Mouse (Mus musculus) forebrain, embryonic 12.5 days (tissue): Measurements from ENCODE around the gene Mapkapk3. TPM values are rescaled to one million over a fixed set of nuclear protein-coding genes. Genes with fewer than 3 reads are reported as not detected.
"Not testable (repeated sequence)": the region's sequence is repeated elsewhere in the genome, so short reads cannot be mapped to it uniquely, and the experiment has no call there.

ENCODE experiments used
- ATAC-seq: fragments of 200-750 bp; cut with Nextera tagmentation; 2 replicates; pipeline ENCODE4 v1.8.0; 2017; ENCODE audit warnings: moderate TSS enrichment; ENCODE audit not compliant: low FRiP score
- H3K27ac ChIP-seq: fragments of 300-500 bp; sonication (generic); 2 replicates; pipeline ENCODE4 v1.5.1; 2016; ENCODE audit warnings: mild to moderate bottlenecking
- H3K27me3 ChIP-seq: fragments of 300-500 bp; sonication (generic); 2 replicates; pipeline ENCODE4 v1.6.1; 2016; ENCODE audit warnings: mild to moderate bottlenecking
- H3K36me3 ChIP-seq: fragments of 300-500 bp; sonication (generic); replicated peaks from 2 replicates; pipeline ENCODE4 v1.6.1; 2016; ENCODE audit warnings: mild to moderate bottlenecking
- H3K4me1 ChIP-seq: fragments of 300-500 bp; sonication (generic); 2 replicates; pipeline ENCODE4 v1.6.1; 2016
- H3K4me2 ChIP-seq: fragments of 300-500 bp; sonication (generic); 2 replicates; pipeline ENCODE4 v1.6.1; 2016; ENCODE audit warnings: mild to moderate bottlenecking, moderate library complexity
- H3K4me3 ChIP-seq: fragments of 300-500 bp; sonication (generic); replicated peaks from 2 replicates; pipeline ENCODE4 v1.5.1; 2016; ENCODE audit warnings: mild to moderate bottlenecking
- H3K9ac ChIP-seq: fragments of 300-500 bp; sonication (generic); 2 replicates; pipeline ENCODE4 v1.6.1; 2016; ENCODE audit warnings: mild to moderate bottlenecking
- H3K9me3 ChIP-seq: fragments of 300-500 bp; sonication (generic); 2 replicates; pipeline ENCODE4 v1.6.1; 2016
- WGBS: fragments of 180-500 bp; shearing (Covaris S2); methylation state at CpG from one replicate; pipeline ENCODE4 v1.1.7; 2016; 5-methylcytosine and 5-hydroxymethylcytosine counted together
- polyA plus RNA-seq: library from polyadenylated mRNA; unstranded; fragments of >200 nt; fragmentation: Nextera tagmentation; extraction: Ambion mirVana; gene quantifications from 2 replicates; pipeline ENCODE4 v1.2.1, GENCODE M21; 2016

The Mapkapk3 gene
- polyA plus RNA-seq, 1 experiment from 2014 or later: 3.7 TPM

- peaks cover 7% of the 10 kb centered on the region for H3K36me3 ChIP-seq
- H3K4me2 ChIP-seq: no peak overlapping the region
- H3K27me3 ChIP-seq: no peaks in the 10 kb centered on the region
- no peak for ATAC-seq
- WGBS: 83% methylated on average over 6 of the region's 6 CpGs
- no peak overlapping the region for H3K27ac ChIP-seq
- H3K4me3 ChIP-seq: no peak overlapping the region
- no peak overlapping the region for H3K9ac ChIP-seq
- H3K9me3 ChIP-seq: no peaks in the 10 kb centered on the region
- H3K4me1 ChIP-seq: no peaks in the 10 kb centered on the region
These were observed 33.9 kb upstream of the Mapkapk3 start for GRCm38 (mm10) chr9:107323558-107323957.

GRCm38 (mm10) chr9:107322461-107323050, 32.9 kb upstream of the Mapkapk3 start:
- Histone ChIP-seq H3K36me3 (peaks cover 2% of the 10 kb centered on the region; the same call in 1 of the 2 replicates), H3K27me3 (no peaks in the 10 kb centered on the region), H3K27ac (no peak overlapping the region), H3K9me3 (no peaks in the 10 kb centered on the region), H3K4me2 (no peak overlapping the region), H3K9ac (no peak overlapping the region), H3K4me3 (no peak overlapping the region), H3K4me1 (no peaks in the 10 kb centered on the region)
- no peak for ATAC-seq
- 86% methylated on average over 8 of the region's 8 CpGs for WGBS

GRCm38 (mm10) chr9:107315791-107316190, 26.1 kb upstream of the Mapkapk3 start:
- Histone ChIP-seq H3K9me3 (no peaks in the 10 kb centered on the region), H3K4me2 (no peak overlapping the region), H3K4me3 (no peak overlapping the region), H3K36me3 (no peaks in the 10 kb centered on the region), H3K27ac (no peak overlapping the region), H3K27me3 (no peaks in the 10 kb centered on the region), H3K4me1 (no peaks in the 10 kb centered on the region), H3K9ac (no peak overlapping the region)
- ATAC-seq: no peak
- WGBS: 79% methylated on average over 2 of the region's 2 CpGs

GRCm38 (mm10) chr9:107313926-107314325, 24.2 kb upstream of the Mapkapk3 start:
- H3K27ac ChIP-seq: no peak overlapping the region
- no peaks in the 10 kb centered on the region for H3K36me3 ChIP-seq
- WGBS: 80% methylated on average over 3 of the region's 3 CpGs
- ATAC-seq: no peak
- H3K27me3 ChIP-seq: no peaks in the 10 kb centered on the region
- H3K4me3 ChIP-seq: no peak overlapping the region
- H3K9me3 ChIP-seq: no peaks in the 10 kb centered on the region
- H3K9ac ChIP-seq: no peak overlapping the region
- no peak overlapping the region for H3K4me2 ChIP-seq
- H3K4me1 ChIP-seq: no peaks in the 10 kb centered on the region

GRCm38 (mm10) chr9:107312811-107313584, 23.3 kb upstream of the Mapkapk3 start:
- Histone ChIP-seq H3K9ac (no peak overlapping the region), H3K4me2 (no peak overlapping the region), H3K4me1 (no peaks in the 10 kb centered on the region), H3K36me3 (no peaks in the 10 kb centered on the region), H3K27me3 (no peaks in the 10 kb centered on the region), H3K9me3 (no peaks in the 10 kb centered on the region), H3K27ac (no peak overlapping the region), H3K4me3 (no peak overlapping the region)
- ATAC-seq: no peak
- WGBS: 79% methylated on average over 10 of the region's 10 CpGs

- Histone ChIP-seq H3K4me3 (no peak overlapping the region), H3K4me2 (no peak overlapping the region), H3K36me3 (no peaks in the 10 kb centered on the region), H3K27me3 (no peaks in the 10 kb centered on the region), H3K9me3 (no peaks in the 10 kb centered on the region), H3K9ac (no peak overlapping the region), H3K27ac (no peak overlapping the region), H3K4me1 (no peaks in the 10 kb centered on the region)
- ATAC-seq: no peak
- 74% methylated on average over 5 of the region's 5 CpGs for WGBS
These were observed 19.9 kb upstream of the Mapkapk3 start for GRCm38 (mm10) chr9:107309600-107309999.

GRCm38 (mm10) chr9:107309171-107309570, 19.5 kb upstream of the Mapkapk3 start:
- WGBS: 88% methylated on average over 9 of the region's 9 CpGs
- Histone ChIP-seq H3K4me3 (no peak overlapping the region), H3K36me3 (no peaks in the 10 kb centered on the region)

GRCm38 (mm10) chr9:107308346-107309000, 18.8 kb upstream of the Mapkapk3 start:
- no peaks in the 10 kb centered on the region for H3K36me3 ChIP-seq
- H3K4me1 ChIP-seq: no peaks in the 10 kb centered on the region
- no peak for ATAC-seq
- no peaks in the 10 kb centered on the region for H3K9me3 ChIP-seq
- 88% methylated on average over 9 of the region's 9 CpGs for WGBS
- no peak overlapping the region for H3K4me2 ChIP-seq
- H3K27me3 ChIP-seq: no peaks in the 10 kb centered on the region
- no peak overlapping the region for H3K27ac ChIP-seq
- H3K4me3 ChIP-seq: no peak overlapping the region
- no peak overlapping the region for H3K9ac ChIP-seq

More at GRCm38 (mm10) chr9:107309171-107309570, 19.5 kb upstream of the Mapkapk3 start:
- Histone ChIP-seq H3K4me1 (no peaks in the 10 kb centered on the region), H3K4me2 (no peak overlapping the region), H3K9ac (no peak overlapping the region), H3K27me3 (no peaks in the 10 kb centered on the region), H3K27ac (no peak overlapping the region), H3K9me3 (no peaks in the 10 kb centered on the region)
- no peak for ATAC-seq

GRCm38 (mm10) chr9:107307886-107308285, 18.2 kb upstream of the Mapkapk3 start:
- no peaks in the 10 kb centered on the region for H3K4me1 ChIP-seq
- no peak overlapping the region for H3K27ac ChIP-seq
- no peak overlapping the region for H3K4me2 ChIP-seq
- WGBS: 89% methylated on average over 12 of the region's 12 CpGs
- no peak overlapping the region for H3K4me3 ChIP-seq
- H3K9ac ChIP-seq: no peak overlapping the region
- no peaks in the 10 kb centered on the region for H3K27me3 ChIP-seq
- no peak for ATAC-seq
- H3K36me3 ChIP-seq: no peaks in the 10 kb centered on the region
- no peaks in the 10 kb centered on the region for H3K9me3 ChIP-seq

- H3K27ac ChIP-seq: no peak overlapping the region
- H3K4me3 ChIP-seq: no peak overlapping the region
- WGBS: 88% methylated on average over 11 of the region's 11 CpGs
- no peak for ATAC-seq
- H3K4me2 ChIP-seq: no peak overlapping the region
- no peaks in the 10 kb centered on the region for H3K4me1 ChIP-seq
- H3K27me3 ChIP-seq: no peaks in the 10 kb centered on the region
- no peaks in the 10 kb centered on the region for H3K9me3 ChIP-seq
- H3K36me3 ChIP-seq: no peaks in the 10 kb centered on the region
- H3K9ac ChIP-seq: no peak overlapping the region
These were observed 17.6 kb upstream of the Mapkapk3 start for GRCm38 (mm10) chr9:107307099-107307872.

- not testable (repeated sequence) for H3K4me2 ChIP-seq, H3K27ac ChIP-seq, ATAC-seq, H3K9ac ChIP-seq, H3K27me3 ChIP-seq, H3K4me1 ChIP-seq, H3K36me3 ChIP-seq, H3K4me3 ChIP-seq, H3K9me3 ChIP-seq
- 90% methylated on average over 1 of the region's 1 CpGs for WGBS
These were observed 17.0 kb upstream of the Mapkapk3 start for GRCm38 (mm10) chr9:107306673-107307072.
